Mouse (Mus musculus): ENCODE data around the gene Rps6ka2.

DNA sequence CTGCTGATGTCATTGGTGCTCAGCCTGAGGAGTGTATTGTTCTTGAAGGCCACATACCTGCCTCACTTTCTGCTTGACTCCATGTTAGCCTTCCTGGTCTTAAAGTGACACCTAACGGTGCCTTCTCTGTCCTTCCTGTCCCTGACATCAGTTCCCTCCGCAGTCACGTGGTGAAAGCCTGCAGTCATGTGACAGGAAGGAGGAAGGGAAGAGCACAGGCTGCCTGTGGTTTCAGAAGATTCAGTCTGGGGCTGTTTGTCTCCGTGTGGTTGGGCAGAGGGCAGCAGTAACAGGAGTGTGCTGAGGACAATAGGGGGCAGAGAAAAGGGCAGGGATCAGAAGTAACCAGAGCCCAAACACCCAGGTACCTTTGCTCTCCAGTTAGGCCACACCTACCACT lies 68.9 kb downstream of the Rps6ka2 start:
- no peak for TF ChIP-seq POLR2A (IDR thresholded peaks at IDR 0.05; ENCODE audit: low read depth, low read length)
- TF ChIP-seq CTCF (IDR thresholded peaks at IDR 0.05; ENCODE audit: extremely low read depth, insufficient read length, insufficient replicate concordance, low read depth, low read length): no peak

All from small intestine, adult 2 months (tissue).